Mouse (Mus musculus) forebrain, embryonic 11.5 days (tissue): Measurements from ENCODE around the gene Kcnj10. TPM values are rescaled to one million over a fixed set of nuclear protein-coding genes. Genes with fewer than 3 reads are reported as not detected.

ENCODE experiments used
- ATAC-seq: fragments of 200-750 bp; cut with Nextera tagmentation; replicated peaks from 2 replicates; pipeline ENCODE4 v1.8.0; 2017; ENCODE audit warnings: moderate TSS enrichment; ENCODE audit not compliant: low FRiP score
- DNase-seq: peaks from one replicate; pipeline ENCODE4 v3.0.0-alpha.2; 2017; ENCODE audit warnings: low spot score
- H3K27ac ChIP-seq: fragments of 300-500 bp; sonication (generic); 2 replicates; pipeline ENCODE4 v1.5.1; 2014; ENCODE audit warnings: low read depth, low read length
- H3K27me3 ChIP-seq: fragments of 300-500 bp; sonication (generic); 2 replicates; pipeline ENCODE4 v1.6.1; 2014; ENCODE audit warnings: mild to moderate bottlenecking, low read length, mixed read lengths; ENCODE audit not compliant: control insufficient read depth, insufficient read depth
- H3K36me3 ChIP-seq: fragments of 300-500 bp; sonication (generic); 2 replicates; pipeline ENCODE4 v1.6.1; 2014; ENCODE audit warnings: mild to moderate bottlenecking, low read length, moderate library complexity, mixed read lengths; ENCODE audit not compliant: control insufficient read depth, insufficient read depth
- H3K4me1 ChIP-seq: fragments of 300-500 bp; sonication (generic); replicated peaks from 2 replicates; pipeline ENCODE4 v1.6.1; 2014; ENCODE audit warnings: low read length, mixed read lengths; ENCODE audit not compliant: control insufficient read depth, insufficient read depth
- H3K4me2 ChIP-seq: fragments of 300-500 bp; sonication (generic); 2 replicates; pipeline ENCODE4 v1.6.1; 2014; ENCODE audit warnings: low read depth, mild to moderate bottlenecking, low read length, moderate library complexity, mixed read lengths; ENCODE audit not compliant: severe bottlenecking
- H3K4me3 ChIP-seq: fragments of 300-500 bp; sonication (generic); 2 replicates; pipeline ENCODE4 v1.5.1; 2014; ENCODE audit warnings: low read depth, low read length
- H3K9ac ChIP-seq: fragments of 300-500 bp; sonication (generic); 2 replicates; pipeline ENCODE4 v1.6.1; 2014; ENCODE audit warnings: low read length
- H3K9me3 ChIP-seq: fragments of 300-500 bp; sonication (generic); 2 replicates; pipeline ENCODE4 v1.6.1; 2016; ENCODE audit warnings: low read length, mixed read lengths; ENCODE audit not compliant: control insufficient read depth
- WGBS: fragments of 180-500 bp; shearing (Covaris S2); extraction: QIAGEN DNeasy Blood & Tissue Kit; methylation state at CpG from one replicate; pipeline ENCODE4 v1.1.7; 2014; 5-methylcytosine and 5-hydroxymethylcytosine counted together
- polyA plus RNA-seq: library from polyadenylated mRNA; unstranded; fragments of >200 nt; fragmentation: Nextera tagmentation; extraction: Ambion mirVana; gene quantifications from 2 replicates; pipeline ENCODE4 v1.2.1, GENCODE M21; 2014

Kcnj10 gene
- polyA plus RNA-seq, 1 experiment from 2014 or later = 0.69 TPM

DNA sequence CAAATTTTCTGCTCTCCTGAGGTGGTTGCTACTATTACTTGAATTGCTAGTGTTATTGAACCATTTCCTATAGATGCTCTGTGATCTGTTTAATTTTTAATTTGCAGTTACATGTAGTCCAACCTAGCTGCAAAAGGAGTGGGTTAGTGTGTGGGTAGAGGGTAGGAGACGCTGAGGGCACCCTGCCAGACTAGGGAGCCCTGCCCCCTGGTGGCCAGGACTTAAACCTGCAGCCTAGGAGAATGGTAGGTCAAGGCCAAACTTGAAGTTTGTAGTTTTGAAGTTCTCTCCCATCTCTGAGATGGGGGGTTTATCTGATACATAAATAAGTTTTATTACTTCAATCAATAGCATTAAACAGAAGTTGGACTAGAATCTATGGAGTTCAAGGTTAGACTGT lies 16.5 kb downstream of the Kcnj10 start:
- DNase-seq (peak; percentile 74), ATAC-seq (peak; percentile 61; the same call in 1 of the 2 replicates)
- 12% methylated on average over 1 of the region's 1 CpGs for WGBS
- H3K4me3 ChIP-seq = no peak overlapping the region
- H3K4me2 ChIP-seq = no peak overlapping the region
- H3K27ac ChIP-seq = no peak overlapping the region
- H3K4me1 ChIP-seq = peaks cover 5% of the 10 kb centered on the region; the same call in 1 of the 2 replicates
- H3K36me3 ChIP-seq = no peaks in the 10 kb centered on the region
- H3K27me3 ChIP-seq = no peaks in the 10 kb centered on the region
- H3K9ac ChIP-seq = no peak overlapping the region
- no peaks in the 10 kb centered on the region for H3K9me3 ChIP-seq

DNA sequence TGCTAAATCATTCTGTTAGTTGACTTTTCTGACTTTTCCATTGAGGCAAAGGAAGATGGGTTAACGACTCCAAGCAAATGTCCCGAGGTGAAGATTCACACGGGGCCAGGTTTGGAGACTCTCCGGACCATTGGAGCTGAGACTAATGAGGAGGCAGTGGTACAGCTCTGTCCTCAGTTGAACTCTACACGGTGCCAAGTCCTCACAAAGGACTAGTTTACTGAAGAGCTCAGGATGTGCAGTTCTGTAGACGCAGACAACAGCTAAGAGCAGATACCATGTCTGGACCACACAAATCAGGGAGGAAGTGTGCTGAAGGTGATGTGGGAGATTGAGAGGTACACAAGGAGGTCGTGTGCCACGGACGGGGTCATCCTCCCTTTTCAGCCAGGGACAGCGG lies 17.3 kb downstream of the Kcnj10 start:
- peaks cover 5% of the 10 kb centered on the region; the same call in 1 of the 2 replicates for H3K4me1 ChIP-seq
- no peaks in the 10 kb centered on the region for H3K36me3 ChIP-seq
- no peak overlapping the region for H3K4me3 ChIP-seq
- DNase-seq (no peak), ATAC-seq (no peak)
- no peak overlapping the region for H3K4me2 ChIP-seq
- 76% methylated on average over 10 of the region's 10 CpGs for WGBS
- H3K27ac ChIP-seq = no peak overlapping the region
- no peaks in the 10 kb centered on the region for H3K9me3 ChIP-seq
- H3K9ac ChIP-seq = no peak overlapping the region
- H3K27me3 ChIP-seq = no peaks in the 10 kb centered on the region

DNA sequence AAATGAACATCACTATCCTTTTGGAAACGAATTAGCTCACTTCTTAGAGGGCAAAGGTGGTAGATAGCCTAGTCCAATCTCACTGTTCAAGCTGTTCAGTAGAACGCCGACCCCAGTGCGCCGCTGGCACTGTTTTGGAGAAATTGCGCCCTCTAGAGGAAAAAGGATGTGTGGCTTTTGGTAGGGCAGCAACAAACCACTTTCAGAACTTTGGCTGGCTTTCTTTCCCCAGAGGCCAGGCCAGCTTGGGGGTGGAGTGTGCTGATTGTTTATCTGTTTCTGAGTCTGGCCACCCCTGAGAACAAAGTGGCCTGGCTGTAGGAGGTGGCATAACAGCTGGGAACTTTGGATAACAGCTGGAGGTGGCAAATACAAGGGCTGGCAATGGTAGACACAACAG lies 23.7 kb downstream of the Kcnj10 start:
- H3K9me3 ChIP-seq = no peaks in the 10 kb centered on the region
- no peak overlapping the region for H3K4me2 ChIP-seq
- WGBS = 13% methylated on average over 6 of the region's 6 CpGs
- DNase-seq (no peak), ATAC-seq (peak; percentile 55)
- no peaks in the 10 kb centered on the region for H3K27me3 ChIP-seq
- H3K4me3 ChIP-seq = no peak overlapping the region
- H3K36me3 ChIP-seq = no peaks in the 10 kb centered on the region
- H3K27ac ChIP-seq = no peak overlapping the region
- no peaks in the 10 kb centered on the region for H3K4me1 ChIP-seq
- H3K9ac ChIP-seq = no peak overlapping the region

DNA sequence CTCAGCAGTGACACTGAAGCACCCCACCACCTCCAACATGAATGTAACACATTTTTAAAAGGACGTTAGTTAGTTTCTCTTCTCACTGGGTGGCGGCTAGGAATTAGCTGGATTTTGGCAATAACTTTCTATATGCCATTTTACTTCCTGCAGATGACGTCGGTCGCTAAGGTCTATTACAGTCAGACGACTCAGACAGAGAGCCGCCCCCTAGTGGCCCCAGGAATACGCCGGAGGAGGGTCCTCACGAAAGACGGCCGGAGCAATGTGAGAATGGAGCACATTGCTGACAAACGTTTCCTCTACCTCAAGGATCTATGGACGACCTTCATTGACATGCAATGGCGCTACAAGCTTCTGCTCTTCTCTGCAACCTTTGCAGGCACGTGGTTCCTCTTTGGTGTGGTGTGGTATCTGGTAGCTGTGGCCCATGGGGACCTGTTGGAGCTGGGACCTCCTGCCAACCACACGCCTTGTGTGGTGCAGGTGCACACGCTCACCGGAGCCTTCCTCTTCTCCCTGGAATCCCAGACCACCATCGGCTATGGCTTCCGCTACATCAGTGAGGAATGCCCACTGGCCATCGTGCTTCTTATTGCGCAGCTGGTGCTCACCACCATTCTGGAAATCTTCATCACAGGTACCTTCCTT lies 27.9 kb downstream of the Kcnj10 start:
- peak; percentile 80 for DNase-seq
- Histone ChIP-seq H3K4me1 (no peaks in the 10 kb centered on the region), H3K36me3 (no peaks in the 10 kb centered on the region), H3K4me2 (no peak overlapping the region), H3K9me3 (no peaks in the 10 kb centered on the region), H3K9ac (no peak overlapping the region), H3K27me3 (no peaks in the 10 kb centered on the region), H3K27ac (no peak overlapping the region), H3K4me3 (no peak overlapping the region)
- 32% methylated on average over 23 of the region's 23 CpGs for WGBS
- peak; percentile 40 for ATAC-seq

GRCm38 (mm10) chr1:172376198-172376667 lies 35.2 kb downstream of the Kcnj10 start, which contains the start of gene Pigm:
Gene Pigm, plus strand, starts transcription at chr1:172376546.
- Histone ChIP-seq H3K4me3 (peak within 1 kb of the TSS; percentile 67), H3K4me2 (peak within 1 kb of the TSS; percentile 99), H3K27me3 (no peaks in the 10 kb centered on the region), H3K27ac (peak within 1 kb of the TSS; percentile 21; the same call in 1 of the 2 replicates), H3K36me3 (peaks cover under 1% of the 10 kb centered on the region; the same call in 1 of the 2 replicates), H3K4me1 (peaks cover 6% of the 10 kb centered on the region; the same call in 1 of the 2 replicates), H3K9ac (peak within 1 kb of the TSS; percentile 65), H3K9me3 (no peaks in the 10 kb centered on the region)
- ATAC-seq = peak; percentile 99
- WGBS = under 1% methylated on average over 38 of the region's 39 CpGs
- peak; percentile 99 for DNase-seq

GRCm38 (mm10) chr1:172376758-172377458 lies 35.9 kb downstream of the Kcnj10 start:
- peak; percentile 62 for DNase-seq
- Histone ChIP-seq H3K9me3 (no peaks in the 10 kb centered on the region), H3K9ac (peak overlapping the region; percentile 62), H3K4me3 (peak overlapping the region; percentile 67), H3K27ac (no peak overlapping the region), H3K27me3 (no peaks in the 10 kb centered on the region), H3K4me1 (peaks cover 6% of the 10 kb centered on the region; the same call in 1 of the 2 replicates), H3K36me3 (peaks cover 3% of the 10 kb centered on the region; the same call in 1 of the 2 replicates), H3K4me2 (peak overlapping the region; percentile 99)
- ATAC-seq = no peak; the same call in none of the 2 replicates
- 3% methylated on average over 62 of the region's 62 CpGs for WGBS

DNA sequence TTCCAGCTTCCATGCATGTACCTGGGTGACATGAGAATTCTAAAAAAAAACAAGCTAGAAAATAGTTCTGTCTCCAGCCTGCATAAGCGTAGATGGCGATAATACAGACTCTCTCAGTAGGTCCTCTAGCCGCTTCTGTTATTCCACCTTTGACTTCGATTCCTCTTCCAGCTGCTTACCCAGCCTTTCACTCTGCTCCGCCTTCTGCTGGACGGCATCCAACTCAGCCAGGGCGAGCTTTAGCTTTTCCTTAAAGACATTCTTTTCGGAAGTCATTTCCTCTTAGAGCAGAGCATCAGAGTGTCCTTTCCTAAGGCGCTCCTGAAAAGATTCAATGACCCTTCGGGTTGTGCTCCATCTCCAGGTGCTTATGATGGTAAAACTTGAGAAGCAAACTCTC lies 39.1 kb downstream of the Kcnj10 start:
- Histone ChIP-seq H3K9me3 (no peaks in the 10 kb centered on the region), H3K4me1 (peaks cover 6% of the 10 kb centered on the region; the same call in 1 of the 2 replicates), H3K36me3 (peaks cover 3% of the 10 kb centered on the region; the same call in 1 of the 2 replicates), H3K4me3 (no peak overlapping the region), H3K9ac (no peak overlapping the region), H3K4me2 (no peak overlapping the region), H3K27me3 (no peaks in the 10 kb centered on the region), H3K27ac (no peak overlapping the region)
- DNase-seq = no peak
- 91% methylated on average over 10 of the region's 10 CpGs for WGBS
- ATAC-seq = no peak

DNA sequence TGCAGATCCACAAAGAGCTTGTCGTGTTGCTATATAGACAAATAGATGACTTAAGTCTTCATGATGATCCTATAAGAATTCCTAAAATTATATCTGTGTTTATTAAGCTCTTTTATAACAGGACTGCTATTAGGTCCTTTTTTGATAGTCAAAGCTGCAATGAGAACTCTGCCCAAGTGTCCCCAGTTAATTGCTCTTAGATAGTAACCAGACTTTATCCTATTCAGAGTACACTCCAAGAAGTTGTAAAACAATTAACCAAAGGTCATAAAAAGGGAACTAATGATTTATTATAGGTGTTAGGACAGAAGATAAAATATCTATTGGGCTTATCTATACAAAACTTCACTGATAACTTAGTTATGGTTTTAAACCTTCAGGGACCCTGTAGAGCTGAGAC lies 41.1 kb downstream of the Kcnj10 start:
- Histone ChIP-seq H3K4me3 (no peak overlapping the region), H3K9me3 (no peaks in the 10 kb centered on the region), H3K27ac (no peak overlapping the region), H3K4me2 (no peak overlapping the region), H3K4me1 (peaks cover 6% of the 10 kb centered on the region; the same call in 1 of the 2 replicates), H3K36me3 (peaks cover 3% of the 10 kb centered on the region; the same call in 1 of the 2 replicates), H3K27me3 (no peaks in the 10 kb centered on the region), H3K9ac (no peak overlapping the region)
- 94% methylated on average over 1 of the region's 1 CpGs for WGBS
- DNase-seq = no peak
- ATAC-seq = no peak
